Mouse (Mus musculus): Measurements from ENCODE around the gene Ggnbp2. TPM values are rescaled to one million over a fixed set of nuclear protein-coding genes. Genes with fewer than 3 reads are reported as not detected.
"Not testable (repeated sequence)": the region's sequence is repeated elsewhere in the genome, so short reads cannot be mapped to it uniquely, and the experiment has no call there.

The Ggnbp2 gene
- total RNA-seq, 2 experiments from 2014 or later, result 114 to 118 TPM

DNA sequence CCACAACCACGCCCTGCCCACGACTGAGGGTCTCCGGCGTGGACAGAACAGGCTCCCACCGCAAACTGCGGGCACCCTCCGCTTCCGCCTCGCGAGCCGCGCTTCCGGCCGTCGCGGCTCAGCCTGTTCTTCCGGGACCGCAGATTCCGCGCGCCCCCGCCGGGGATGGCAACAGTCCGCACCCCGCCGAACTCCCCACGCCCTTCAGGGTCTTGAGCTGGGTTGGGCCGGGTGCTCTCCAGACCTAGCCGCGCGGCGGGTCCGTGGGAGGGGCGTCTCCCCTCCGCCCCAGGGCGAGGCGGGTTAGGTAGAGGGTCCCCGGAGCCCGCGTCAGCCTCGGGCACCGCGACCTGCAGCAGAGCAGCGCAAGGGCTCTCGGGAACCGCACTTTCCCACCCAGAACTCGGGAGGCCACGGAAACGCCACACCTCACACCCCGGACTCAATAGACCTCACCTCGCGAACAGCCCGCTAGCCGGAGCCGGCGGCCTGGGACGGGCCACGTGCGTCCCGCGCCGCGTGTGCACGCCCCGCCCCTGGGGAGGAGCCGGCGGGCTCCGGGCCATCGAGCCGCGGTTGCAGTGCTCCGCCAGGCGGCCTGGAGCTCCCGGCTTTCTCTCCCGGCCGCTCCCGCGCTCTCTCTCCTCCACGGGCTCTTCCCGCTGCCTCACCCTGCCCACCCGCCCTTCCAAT, 9.3 kb upstream of the Ggnbp2 start, which contains the start of the genes Myo19 and Pigw:
TSS of gene Myo19 (plus strand) at position 377 of the 693 bp plus-strand sequence.
TSS of gene Pigw (minus strand) at position 514 of the 693 bp plus-strand sequence.
- peak; percentile 88 for ATAC-seq (replicated peaks; ENCODE audit: poor library complexity)

DNA sequence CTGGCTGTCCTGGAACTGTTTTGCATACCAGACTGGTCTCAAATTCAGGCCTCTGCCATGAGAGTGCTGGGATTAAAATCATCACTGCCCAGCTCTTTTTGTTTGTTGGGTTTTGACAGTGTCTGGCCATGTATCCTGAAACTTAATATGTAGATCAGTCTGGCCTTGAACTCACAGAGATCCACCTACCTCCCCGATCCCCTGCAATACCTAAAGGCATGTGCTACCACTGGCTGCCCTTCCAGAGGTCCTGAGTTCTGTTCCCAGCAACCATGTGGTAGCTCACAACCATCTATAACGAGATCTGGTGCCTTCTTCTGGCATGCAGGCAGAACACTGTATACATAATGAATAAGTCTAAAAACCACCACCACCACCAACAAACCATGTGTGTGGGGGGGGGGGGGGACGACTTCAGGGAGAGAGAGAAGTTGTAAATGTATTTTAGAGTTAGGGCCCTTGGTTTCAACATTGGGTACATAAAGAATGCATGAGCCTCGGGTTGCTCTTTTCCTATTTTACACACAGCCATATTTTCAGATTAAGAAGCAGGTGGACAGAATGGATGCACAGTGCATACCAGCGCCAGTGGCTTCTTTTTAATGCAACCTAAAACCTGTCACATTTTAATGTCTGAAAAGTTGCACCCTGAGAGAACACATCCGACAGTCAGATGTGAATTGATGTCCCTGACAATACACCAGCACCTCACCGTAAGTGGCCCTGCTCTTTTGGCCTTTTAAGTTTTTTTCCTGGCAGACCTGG, 8.6 kb upstream of the Ggnbp2 start:
- ATAC-seq (replicated peaks; ENCODE audit: poor library complexity), result no peak

DNA sequence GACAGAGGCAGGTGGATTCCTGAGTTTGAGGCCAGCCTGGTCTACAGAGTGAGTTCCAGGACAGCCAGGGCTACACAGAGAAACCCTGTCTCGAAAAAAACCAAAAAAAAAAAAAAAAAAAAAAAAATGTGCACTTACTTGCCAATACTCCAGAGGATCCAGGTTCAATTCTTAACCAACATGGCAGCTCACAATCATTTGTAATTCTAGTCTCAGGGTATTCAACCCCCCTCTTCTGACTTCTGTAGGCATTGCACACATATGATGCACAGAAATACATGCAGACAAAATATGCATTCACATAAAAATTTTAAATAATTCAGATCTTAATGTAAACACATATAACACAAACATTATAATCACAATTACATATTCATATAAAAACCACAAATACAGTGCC, 5.4 kb upstream of the Ggnbp2 start:
- ATAC-seq (replicated peaks; ENCODE audit: poor library complexity), result not testable (repeated sequence)

DNA sequence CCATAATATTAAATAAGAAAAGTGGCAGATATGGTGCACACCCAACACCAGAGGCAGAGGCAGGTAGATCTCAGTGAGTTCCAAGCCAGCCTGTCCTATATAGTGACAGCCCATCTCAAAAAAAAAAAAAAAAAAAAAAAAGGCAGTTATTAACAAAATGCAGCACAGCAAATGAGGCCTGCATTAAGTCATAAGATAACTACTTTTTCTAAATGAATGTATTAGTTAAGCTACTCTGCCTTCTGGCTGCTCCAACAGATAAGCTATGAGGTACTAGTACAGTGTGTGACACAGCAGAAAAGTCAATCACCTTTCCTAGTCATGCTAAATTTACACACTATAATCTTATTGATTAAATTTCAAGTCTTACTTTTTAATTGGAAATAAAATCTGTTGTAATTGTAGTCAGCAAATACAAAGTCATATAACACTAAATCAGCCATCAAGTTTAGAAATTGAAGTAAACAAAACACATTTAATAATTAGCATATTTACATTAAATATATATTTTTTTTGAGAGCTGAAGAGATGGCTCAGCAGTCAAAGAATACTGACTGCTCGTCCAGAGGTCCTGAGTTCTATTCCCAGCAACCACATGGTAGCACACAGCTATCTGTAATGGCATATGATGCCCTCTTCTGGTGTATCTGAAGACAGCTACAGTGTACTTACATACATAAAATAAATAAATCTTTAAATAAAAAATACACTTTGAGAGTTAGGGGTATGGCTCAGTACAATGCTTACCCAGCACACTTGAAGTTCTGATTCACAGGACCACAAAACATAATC, 2.6 kb upstream of the Ggnbp2 start:
- peak; percentile 45 for ATAC-seq (replicated peaks; ENCODE audit: poor library complexity)

DNA sequence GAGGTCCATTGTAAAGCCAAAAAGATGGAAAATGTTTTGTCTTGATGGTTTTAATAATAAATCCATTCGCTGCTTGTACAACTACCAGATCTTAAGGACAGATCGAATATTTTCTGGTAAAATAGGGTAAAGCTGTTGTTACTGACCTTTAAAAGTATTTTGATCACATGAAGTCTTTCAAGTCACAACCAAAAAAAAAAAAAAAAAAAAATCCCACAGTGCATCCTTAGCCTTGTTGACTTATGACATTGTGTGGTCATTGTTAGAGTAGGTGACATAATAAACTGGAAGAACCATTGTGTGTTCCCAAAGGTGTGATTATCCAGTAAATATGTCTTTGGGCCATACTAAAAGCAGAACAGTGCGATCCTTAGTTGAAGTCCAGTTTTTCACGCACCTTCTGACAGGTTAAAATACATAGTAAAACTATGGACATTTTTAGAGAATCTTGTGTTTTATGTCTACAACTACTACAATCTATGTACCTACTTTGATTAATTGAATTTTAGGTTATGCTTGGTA, 992 bp upstream of the Ggnbp2 start:
- no peak for ATAC-seq (replicated peaks; ENCODE audit: poor library complexity)

DNA sequence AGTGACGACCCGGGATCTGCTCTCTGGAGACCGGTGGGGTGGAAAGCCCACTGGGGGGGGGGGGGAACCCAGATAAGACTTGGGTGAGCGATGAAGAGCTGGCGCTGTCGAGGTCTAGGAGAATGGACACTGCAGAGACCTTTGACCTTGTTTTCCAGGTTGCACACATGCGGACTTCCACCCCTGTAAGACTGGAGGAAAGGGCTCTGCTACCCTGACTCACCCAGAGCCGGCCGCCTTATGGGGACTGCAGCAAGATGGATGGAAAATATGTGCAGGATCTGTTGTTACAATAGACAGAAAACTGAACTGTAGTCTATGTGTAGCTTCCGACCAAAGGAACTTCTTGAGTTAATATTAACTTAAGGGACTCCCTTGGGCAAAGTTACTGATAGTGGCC, 429 bp upstream of the Ggnbp2 start:
- no peak for ATAC-seq (replicated peaks; ENCODE audit: poor library complexity)

DNA sequence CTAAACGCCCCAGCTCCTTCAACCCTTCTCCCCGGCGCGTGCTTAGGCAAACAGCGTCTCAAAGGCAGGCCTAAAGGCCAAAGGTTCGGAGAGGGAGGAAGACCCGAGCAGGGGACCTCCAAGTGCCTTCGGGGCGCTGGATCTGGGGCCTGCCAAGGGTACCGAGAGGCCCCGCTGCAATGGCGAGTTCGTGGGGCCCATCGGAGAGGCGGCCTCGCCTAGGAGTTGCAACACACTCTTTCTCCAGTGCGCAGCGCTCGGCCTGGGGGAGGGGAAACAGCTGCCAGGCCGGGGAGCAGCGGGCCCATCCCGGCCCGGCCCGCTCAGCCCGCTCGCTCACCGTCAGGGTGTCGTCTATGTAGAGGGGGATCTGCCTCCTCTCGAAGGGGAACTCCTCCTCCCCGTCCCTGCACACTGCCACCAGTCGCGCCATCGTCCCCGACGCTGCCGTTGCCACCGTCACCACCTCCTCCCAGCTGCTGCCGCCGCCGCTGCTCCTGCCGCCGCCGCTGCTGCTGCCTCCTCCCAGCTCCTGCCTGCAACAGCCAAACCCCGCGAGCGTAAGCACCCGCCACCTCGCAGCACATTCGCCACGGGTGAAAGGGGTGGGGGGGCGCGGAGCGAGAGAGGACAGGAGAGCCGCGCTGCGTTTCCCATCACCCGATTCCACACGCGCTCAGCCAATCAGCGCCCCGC, 932 bp downstream of the Ggnbp2 start:
- ATAC-seq (replicated peaks; ENCODE audit: poor library complexity), result peak; percentile 71

DNA sequence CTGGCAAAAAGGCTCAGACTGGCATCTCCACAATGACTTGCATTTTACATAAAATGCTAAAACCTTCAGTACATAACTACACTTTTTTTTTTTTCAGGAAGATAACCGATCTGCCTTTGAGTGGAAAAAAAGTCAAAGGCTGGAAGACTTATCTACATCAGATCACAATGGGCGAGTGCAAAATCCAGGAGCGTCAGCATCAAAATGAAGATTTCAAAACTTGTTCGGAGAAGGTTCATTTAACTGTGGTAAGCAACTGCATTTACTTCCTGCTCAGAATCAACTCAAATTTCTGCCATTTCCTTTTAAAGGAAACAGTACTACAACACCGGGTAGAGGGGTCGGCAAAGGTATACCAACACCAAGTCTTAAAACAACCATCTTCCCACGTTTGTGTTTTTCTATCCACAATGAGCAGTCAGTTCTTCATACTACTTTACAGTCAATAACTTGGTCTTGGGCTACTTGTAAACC, 1.8 kb downstream of the Ggnbp2 start:
- no peak for ATAC-seq (replicated peaks; ENCODE audit: poor library complexity)

DNA sequence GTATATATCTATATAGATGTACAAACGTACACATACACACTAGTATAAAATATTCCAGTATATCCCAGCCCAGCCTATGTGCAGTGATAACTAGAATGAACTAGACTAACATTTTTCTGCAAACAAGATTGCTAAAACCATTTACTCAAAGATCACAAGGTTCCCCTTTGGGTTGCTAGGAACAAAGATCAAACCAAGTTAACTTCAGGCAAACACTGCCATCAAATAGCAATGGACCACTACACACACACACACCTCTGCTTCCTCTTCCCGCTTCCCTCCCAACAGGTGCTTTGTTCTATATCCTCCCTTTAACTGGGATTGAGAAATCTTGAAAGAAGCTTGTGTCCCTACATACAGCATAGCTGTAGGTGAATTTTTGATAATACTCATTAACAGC, 3.0 kb downstream of the Ggnbp2 start:
- ATAC-seq (replicated peaks; ENCODE audit: poor library complexity), result no peak

DNA sequence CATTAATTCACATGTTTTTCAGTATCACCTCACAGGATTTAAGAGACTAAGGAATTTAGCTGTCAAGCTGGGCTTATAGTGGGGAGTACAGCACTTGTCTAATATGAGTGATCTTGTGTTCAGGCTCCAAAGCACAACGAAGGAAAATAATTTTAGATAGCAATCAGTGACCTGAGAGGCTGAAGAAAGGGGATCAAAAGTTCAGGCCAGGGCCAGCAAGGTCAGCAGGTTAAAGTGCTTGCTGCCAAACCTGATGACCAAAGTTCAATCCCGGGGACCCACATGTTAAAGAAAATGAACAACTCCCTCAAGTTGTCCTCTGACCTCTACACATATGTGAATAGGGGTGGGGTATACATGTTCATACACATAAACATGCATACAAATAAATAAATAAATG, 5.3 kb downstream of the Ggnbp2 start:
- no peak for ATAC-seq (replicated peaks; ENCODE audit: poor library complexity)

DNA sequence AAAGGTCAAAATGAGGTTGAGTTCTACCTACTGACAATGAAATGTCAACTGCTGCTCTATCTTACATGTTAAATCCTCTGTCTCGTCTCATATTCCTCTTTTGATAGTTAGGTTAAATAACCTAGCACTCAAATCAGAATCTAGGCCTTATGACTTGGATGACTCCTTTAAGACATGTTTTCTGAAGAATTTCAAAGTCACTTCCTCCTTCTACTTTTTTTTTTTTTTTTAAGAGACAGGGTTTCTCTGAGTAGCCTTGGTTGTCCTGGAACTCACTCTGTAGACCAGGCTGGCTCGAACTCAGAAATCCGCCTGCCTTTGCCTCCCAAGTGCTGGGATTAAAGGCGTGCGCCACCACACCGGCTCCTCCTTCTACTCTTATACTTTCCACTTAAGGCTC, 15.3 kb downstream of the Ggnbp2 start:
- no peak for ATAC-seq (replicated peaks; ENCODE audit: poor library complexity)

DNA sequence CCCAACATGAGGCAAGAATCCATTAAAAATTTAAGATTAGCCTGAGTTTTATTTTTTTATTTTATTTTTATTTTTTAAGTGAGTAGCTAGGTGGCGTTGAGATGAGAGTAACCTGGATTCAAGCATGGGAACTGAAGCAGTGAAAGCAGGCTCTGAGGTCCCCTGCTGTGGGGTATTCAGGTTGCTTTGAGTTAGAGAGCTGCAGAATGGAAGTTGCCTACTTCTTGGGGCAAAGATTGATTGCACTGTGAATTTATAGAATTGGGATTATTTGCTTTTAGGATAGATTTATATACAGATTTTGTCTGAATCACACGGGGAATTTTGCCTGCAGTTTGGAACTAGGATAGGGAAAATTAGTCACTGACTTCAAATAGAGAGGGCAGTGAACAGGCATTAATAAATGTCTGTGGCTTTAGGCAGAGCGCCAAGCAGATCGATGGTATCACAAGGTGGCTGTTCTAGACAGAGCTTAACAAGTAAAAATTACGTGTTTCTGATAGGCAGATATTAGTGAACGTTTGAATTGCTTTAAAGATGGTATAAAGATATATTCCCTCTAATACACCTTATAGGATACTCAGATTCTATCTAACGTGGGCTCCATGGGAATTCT, 23.0 kb downstream of the Ggnbp2 start:
- no peak for ATAC-seq (replicated peaks; ENCODE audit: poor library complexity)

DNA sequence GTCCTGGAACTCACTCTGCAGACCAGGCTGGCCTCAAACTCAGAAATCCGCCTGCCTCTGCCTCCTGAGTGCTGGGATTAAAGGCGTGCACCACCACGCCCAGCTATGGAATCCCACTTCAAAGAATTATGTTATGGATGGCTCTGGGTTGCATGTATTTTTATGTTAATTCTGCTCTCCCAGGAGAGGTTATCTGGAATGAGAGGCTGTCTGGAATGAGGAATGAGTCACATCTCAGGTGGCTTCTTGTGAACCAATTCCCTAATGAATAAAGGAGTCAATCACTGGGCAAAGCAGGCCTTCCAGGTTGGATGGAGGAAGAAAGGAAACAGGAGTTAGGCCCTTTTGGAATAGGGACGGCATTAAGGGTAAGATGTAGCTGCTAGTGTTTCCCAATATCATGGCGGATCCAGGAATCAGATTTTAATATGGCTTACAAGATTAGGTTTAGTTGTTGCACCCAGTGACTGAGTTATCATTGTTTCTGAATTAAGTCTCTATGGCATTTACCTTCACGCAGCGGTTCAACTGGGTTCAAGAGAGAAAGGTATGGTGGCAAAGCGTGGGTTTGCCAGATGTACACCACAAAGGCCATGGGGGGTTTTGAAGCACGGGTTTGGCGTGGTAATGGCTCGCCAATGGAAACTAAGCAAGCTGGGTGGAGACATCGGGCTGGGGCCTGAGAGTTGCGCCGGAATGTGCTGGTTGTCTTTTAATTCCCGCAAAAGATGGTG, 23.7 kb downstream of the Ggnbp2 start:
- ATAC-seq (replicated peaks; ENCODE audit: poor library complexity), result no peak

DNA sequence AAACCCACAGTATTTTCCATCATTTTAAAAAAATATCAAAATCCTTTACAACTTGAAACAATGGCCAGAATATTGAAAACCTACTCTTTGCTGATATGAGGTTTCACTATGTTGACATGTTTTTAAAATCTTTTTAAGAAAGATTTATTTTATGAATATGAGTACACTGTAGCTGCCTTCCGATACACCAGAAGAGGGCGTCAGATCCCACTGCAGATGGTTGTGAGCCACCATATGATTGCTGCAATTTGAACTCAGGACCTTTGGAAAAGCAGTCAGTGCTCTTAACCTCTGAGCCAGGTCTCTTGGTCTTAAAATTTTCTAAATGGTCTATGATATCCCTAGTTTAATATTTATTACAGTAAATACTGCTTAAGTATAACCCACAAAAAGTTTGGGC, 31.3 kb downstream of the Ggnbp2 start:
- no peak for ATAC-seq (replicated peaks; ENCODE audit: poor library complexity)

DNA sequence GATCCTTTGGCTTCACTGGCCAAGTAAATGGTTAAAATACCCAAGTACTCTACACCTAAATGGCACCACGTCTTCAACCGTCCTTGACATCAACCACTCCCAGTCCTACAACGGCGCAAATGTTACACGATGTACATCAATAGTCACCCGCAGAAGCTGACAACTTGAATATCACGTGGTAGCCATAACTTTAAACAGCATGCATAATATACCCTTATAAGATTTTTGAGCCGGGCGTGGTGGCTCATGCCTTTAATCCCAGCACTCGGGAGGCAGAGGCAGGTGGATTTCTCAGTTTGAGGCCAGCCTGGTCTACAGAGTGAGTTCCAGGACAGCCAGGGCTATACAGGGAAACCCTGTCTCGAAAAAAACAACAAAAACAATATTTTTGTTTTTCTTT, 41.1 kb downstream of the Ggnbp2 start:
- peak; percentile 5 for ATAC-seq (replicated peaks; ENCODE audit: poor library complexity)

DNA sequence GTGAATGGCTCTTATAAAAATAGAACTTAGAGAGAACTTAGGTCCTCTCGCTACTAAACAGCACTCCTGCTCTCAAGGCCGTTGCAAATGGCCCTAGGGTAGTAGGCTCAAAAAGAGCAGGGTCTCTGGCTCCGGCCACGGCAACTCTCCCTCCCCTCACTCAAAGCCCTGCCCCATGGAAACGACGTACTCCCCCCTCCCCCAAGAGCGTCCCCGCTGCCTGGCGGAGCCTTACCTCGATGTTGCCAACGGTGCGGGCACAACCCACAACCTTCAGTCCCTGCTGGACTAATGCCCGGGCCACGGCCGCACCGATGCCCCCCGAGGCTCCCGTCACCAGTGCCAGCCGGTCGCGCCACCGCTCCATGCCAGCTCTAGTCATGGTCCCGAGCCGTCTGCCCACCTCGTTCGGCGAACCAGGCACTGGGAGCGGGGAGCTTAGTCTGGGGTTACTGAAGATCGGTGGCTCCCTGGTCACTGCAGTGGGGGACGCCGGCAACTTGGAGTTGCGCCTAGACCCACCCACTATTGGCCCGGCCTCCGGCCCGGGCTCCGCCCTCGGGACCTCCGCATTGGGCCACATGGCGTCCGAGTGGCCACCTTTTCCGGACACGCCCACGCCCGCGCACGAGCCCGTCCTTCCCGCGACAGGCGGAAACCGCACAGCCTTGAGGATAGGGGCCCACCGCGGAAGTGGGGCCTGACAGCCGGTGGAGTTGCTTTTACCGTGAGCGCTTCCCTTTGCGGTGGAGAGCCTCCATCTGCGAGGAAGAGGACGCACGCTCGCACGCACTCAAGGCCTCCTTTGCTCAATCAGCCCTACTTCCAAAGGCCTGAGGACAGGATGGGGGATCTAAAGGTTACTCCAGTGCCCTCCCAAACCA, 41.9 kb downstream of the Ggnbp2 start, which contains the start of gene Dhrs11:
TSS of gene Dhrs11 (minus strand) at position 479 of the 884 bp plus-strand sequence.
- ATAC-seq (replicated peaks; ENCODE audit: poor library complexity), result peak; percentile 94

DNA sequence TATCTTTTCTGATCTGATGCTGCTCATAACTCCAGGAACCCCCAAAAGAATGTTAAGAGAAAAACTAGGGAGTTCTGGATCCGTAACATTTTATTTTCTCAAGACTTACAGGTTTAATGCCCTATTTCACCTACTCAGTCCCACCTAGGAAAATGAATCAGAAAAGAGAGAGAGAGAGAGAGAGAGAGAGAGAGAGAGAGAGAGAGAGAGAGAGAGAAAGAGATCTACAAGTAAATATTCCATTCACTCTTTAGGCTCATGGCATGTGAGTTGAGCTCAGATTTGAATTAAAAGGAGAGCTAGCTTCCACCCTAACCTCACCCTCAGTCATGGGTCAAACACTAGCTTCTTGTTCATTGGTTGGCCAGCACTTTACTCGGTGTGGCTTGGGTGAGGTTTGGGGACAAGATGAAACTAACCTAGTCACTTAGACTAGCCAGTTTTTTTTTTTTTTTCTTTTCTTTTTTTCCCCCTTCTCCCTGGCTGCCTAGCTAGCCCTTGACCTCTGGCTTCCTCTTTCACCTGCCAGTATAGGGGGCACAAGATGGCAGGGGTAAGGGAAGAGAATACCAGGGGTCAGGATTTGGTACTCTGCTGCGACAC, 42.6 kb downstream of the Ggnbp2 start:
- ATAC-seq (replicated peaks; ENCODE audit: poor library complexity), result no peak

DNA sequence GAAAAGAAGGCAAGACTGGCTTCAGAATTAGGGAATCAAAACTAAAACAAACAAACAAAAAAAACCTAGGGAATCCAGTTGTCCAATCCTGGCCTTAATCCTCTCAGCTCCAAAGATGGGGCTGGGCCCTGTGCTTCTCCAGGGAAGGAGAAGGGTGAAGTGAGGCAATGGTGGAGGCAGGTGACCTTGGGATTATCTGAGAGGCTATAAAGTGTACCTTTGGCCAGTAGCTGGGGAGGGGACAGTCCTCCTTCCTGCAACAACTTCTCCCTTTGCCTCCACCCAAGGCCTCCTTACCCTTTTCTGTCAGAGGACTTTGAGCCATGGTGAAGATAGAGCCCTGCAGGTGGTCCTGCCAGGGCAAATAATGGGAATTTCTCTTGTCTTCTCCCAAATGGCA, 43.1 kb downstream of the Ggnbp2 start:
- no peak for ATAC-seq (replicated peaks; ENCODE audit: poor library complexity)
